Mouse (Mus musculus): ENCODE measurements at regions not wholly inside any gene's neighbourhood (a gene's known extent, or its start where the extent isn't known, plus 50 kb on each side); places are given as distances from the start of the nearest gene placed in this dataset.

DNA sequence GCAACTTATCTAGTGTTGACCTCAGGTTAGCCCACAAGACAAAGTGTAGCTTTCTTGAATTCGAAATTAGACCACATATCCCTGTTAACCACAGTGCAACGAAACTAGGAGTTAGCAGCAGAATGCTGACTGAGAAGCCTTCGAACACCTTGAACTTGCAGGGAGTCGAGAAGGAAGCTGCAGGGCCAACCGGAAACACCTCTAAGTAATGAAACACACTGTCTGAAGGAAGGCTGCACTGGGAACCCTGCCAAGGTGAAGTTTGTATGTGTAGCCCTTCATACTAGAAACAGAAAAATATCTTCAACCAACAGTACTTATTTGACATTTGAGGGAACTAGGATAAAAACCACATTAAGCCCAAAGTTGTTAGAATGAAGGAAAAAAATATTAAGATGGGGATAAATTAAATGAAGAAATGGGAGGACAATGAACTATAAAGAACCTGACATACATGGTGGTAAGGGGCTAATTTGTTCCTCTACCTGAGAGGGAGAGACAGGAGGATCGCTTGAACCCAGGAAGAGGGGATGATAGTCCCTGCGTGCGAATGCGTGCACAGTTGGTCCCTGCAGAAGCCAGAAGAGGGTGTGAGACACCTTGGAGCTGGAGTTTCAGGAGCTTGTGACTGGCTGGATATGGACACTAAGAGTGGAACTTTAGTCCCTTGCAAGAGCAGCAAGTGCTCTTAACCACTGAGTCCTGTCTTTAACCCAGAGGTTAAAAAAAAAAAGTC is 234.4 kb downstream of the Diras2 start:
- TF ChIP-seq GATA1 (IDR thresholded peaks at IDR 0.05; ENCODE audit: low read length) = no peak
- TF ChIP-seq TAL1 (IDR thresholded peaks at IDR 0.05; ENCODE audit: low read length) = no peak

All from erythroblast, embryonic 14.5 days (primary cell).